In genomic region chr10:21159697-21160394, GRCm38 (mm10) we compare ENCODE assay signal across 8 mouse cellular contexts. TPM values are rescaled to one million over a fixed set of nuclear protein-coding genes. Genes with fewer than 3 reads are reported as not detected.
DNase-seq lines count a peak whose midpoint lies in the region; ATAC-seq and TF ChIP-seq lines count a peak whose summit lies in the region.

No protein-coding gene starts in this region.

- peak overlapping the region; percentile 2 for H3ac ChIP-seq in C2C12 (ENCODE audit: control insufficient read depth, insufficient read length, low read depth)

- peak overlapping the region; percentile 21; the same call in 1 of the 2 replicates for H3K9ac ChIP-seq in ES-E14 (ENCODE audit: insufficient read depth, low read depth, low read length, poor library complexity, severe bottlenecking)
- peak overlapping the region; percentile 81 for H3K9ac ChIP-seq in heart, embryonic 12.5 days

- peak; percentile 6; the same call in 1 of the 2 replicates for ATAC-seq in heart, embryonic 12.5 days (ENCODE audit: insufficient number of reproducible peaks, low FRiP score)
- ATAC-seq in activated CD4-positive, CD25-positive, alpha-beta regulatory T cell, adult 4 months, result no peak

- peak; percentile 19 for DNase-seq in ES-E14 (ENCODE audit: low read depth, low spot score)
- DNase-seq in cerebellum, postnatal 36 days, result peak; percentile 27 to 28
- peak; percentile 10 to 45 for DNase-seq in kidney, postnatal 25 days
- DNase-seq in lung, postnatal 4 days, result peak; percentile 42 to 43
- peak; percentile 43 to 46 for DNase-seq in right cerebral cortex, postnatal 10 days (ENCODE audit: low spot score in 2 of 2)

- no peak for TF ChIP-seq CTCF in C2C12 (IDR thresholded peaks at IDR 0.05; ENCODE audit: control insufficient read depth, insufficient read depth, insufficient read length)

- H3K9me3 ChIP-seq in ES-E14 (ENCODE audit: control insufficient read depth, insufficient read depth, low read depth, low read length), result no peaks in the 10 kb centered on the region
- H3K9me3 ChIP-seq in heart, embryonic 12.5 days (replicated peaks), result no peaks in the 10 kb centered on the region

- H3K79me2 ChIP-seq in C2C12 (ENCODE audit: control insufficient read depth, insufficient read depth), result no peaks in the 10 kb centered on the region

- peaks cover 6% of the 10 kb centered on the region for H3K27me3 ChIP-seq in C2C12 (ENCODE audit: control insufficient read depth, insufficient read depth, insufficient read length)
- peaks cover 34% of the 10 kb centered on the region for H3K27me3 ChIP-seq in heart, embryonic 12.5 days (replicated peaks)

- no peaks in the 10 kb centered on the region; a peak in 1 of 4 replicates for H3K4me1 ChIP-seq in ES-E14 (ENCODE audit: control insufficient read depth in 2 of 2, insufficient read depth in 2 of 2, low read length in 2 of 2, poor library complexity in 1 of 2)
- H3K4me1 ChIP-seq in heart, embryonic 12.5 days (replicated peaks), result peaks cover 19% of the 10 kb centered on the region

- no peak overlapping the region for H3K27ac ChIP-seq in ES-E14 (ENCODE audit: insufficient read depth, low read depth, low read length, poor library complexity, severe bottlenecking)
- H3K27ac ChIP-seq in heart, embryonic 12.5 days (ENCODE audit: poor library complexity, severe bottlenecking), result no peak overlapping the region

- in situ Hi-C loops in ES-E14 (cut with MboI; ENCODE audit: low sequenced_read_pairs in 2 of 2, unreplicated experiment in 2 of 2), result no loop called here

- WGBS in heart, embryonic 12.5 days, result under 1% methylated on average over 37 of the region's 44 CpGs

- H3K4me2 ChIP-seq in heart, embryonic 12.5 days, result peak overlapping the region; percentile 99

- no peaks in the 10 kb centered on the region for H3K79me3 ChIP-seq in C2C12 (ENCODE audit: low read depth)

- H3K4me3 ChIP-seq in C2C12 (ENCODE audit: insufficient read depth, poor library complexity, severe bottlenecking) (peak overlapping the region; percentile 28), ES-E14 (ENCODE audit: insufficient read depth in 1 of 2, low read depth in 1 of 2, low read length in 2 of 2, poor library complexity in 1 of 2, severe bottlenecking in 1 of 2) (peak overlapping the region; percentile 74 to 90)
- peak overlapping the region; percentile 77 for H3K4me3 ChIP-seq in heart, embryonic 12.5 days

- H3K36me3 ChIP-seq in C2C12 (ENCODE audit: control insufficient read depth, insufficient read depth) (no peaks in the 10 kb centered on the region), ES-E14 (ENCODE audit: control insufficient read depth, insufficient read depth, low read length, poor library complexity, severe bottlenecking) (peaks cover 2% of the 10 kb centered on the region; the same call in 1 of the 2 replicates)
- no peaks in the 10 kb centered on the region for H3K36me3 ChIP-seq in heart, embryonic 12.5 days

TF ChIP-seq in C2C12, 6 proteins besides CTCF, POLR2A, EP300 and RAD21:
- no peak for TF ChIP-seq MYOG (IDR thresholded peaks at IDR 0.05; ENCODE audit: control insufficient read depth, extremely low read depth, insufficient read length)
- TF ChIP-seq MAX (IDR thresholded peaks at IDR 0.05), result peak; percentile 19
TF ChIP-seq in C2C12: peak in this region for 1.

TF ChIP-seq in ES-E14, 5 proteins besides CTCF, POLR2A, EP300 and RAD21:
- TF ChIP-seq HCFC1 (IDR thresholded peaks at IDR 0.05; ENCODE audit: borderline replicate concordance, insufficient read depth, low read length) (no peak), CHD2 (IDR thresholded peaks at IDR 0.05; ENCODE audit: low read depth, low read length) (no peak), MAFK (IDR thresholded peaks at IDR 0.05; ENCODE audit: insufficient read depth, low read depth, low read length) (no peak), ZNF384 (IDR thresholded peaks at IDR 0.05; ENCODE audit: low read depth, low read length) (no peak), ZC3H11A (IDR thresholded peaks at IDR 0.05; ENCODE audit: borderline replicate concordance, low read depth, low read length) (no peak)

RNA-seq across cellular contexts. Expression of gene Myb, which starts 0.9 kb away (rescaled TPM):
- 0.47 TPM for polyA plus RNA-seq in C2C12 (2012; fragmentation: generic; extraction: Trizol)
- 2.0 and 2.4 TPM in 2 replicates for total RNA-seq in ES-E14 (2012; rRNA removed)
- 1.5 and 1.8 TPM in 2 replicates for polyA plus RNA-seq in heart, embryonic 12.5 days (2016; fragmentation: Nextera tagmentation; extraction: Ambion mirVana)
- 10 to 100 TPM in 1 of 2 experiments, 1 to 10 TPM in 1; 8.7 to 12.6 TPM for polyA plus RNA-seq in activated CD4-positive, CD25-positive, alpha-beta regulatory T cell, adult 4 months (2017; shearing (Covaris generic))

Comparison
In these comparisons a context has a peak if more than half of its experiments do, and no peak if none do; other contexts are left out.
1. H3K4me3 ChIP-seq: peak in every context shown above with its lines; median percentile 82 in ES-E14; 77 in heart, embryonic 12.5 days; 28 in C2C12.